Mouse (Mus musculus) small intestine, adult 2 months (tissue): Measurements from ENCODE around the gene Cblb. TPM values are rescaled to one million over a fixed set of nuclear protein-coding genes. Genes with fewer than 3 reads are reported as not detected.
A peak's percentile ranks its signal among the peaks of the same experiment; 100 is the strongest.

ENCODE experiments used
- H3K27ac ChIP-seq: fragments of 200-500 bp; 2 replicates; pipeline ENCODE4 v1.5.1; 2012; ENCODE audit warnings: low read depth, low read length, control low read depth, inconsistent platforms; ENCODE audit not compliant: insufficient read depth
- H3K27me3 ChIP-seq: fragments of 200-500 bp; 2 replicates; pipeline ENCODE4 v1.6.1; 2012; ENCODE audit warnings: mild to moderate bottlenecking, moderate library complexity, low read length, inconsistent platforms; ENCODE audit not compliant: control insufficient read depth, insufficient read depth
- H3K36me3 ChIP-seq: fragments of 200-500 bp; 2 replicates; pipeline ENCODE4 v1.6.1; 2012; ENCODE audit warnings: mild to moderate bottlenecking, low read length, control low read depth, inconsistent platforms; ENCODE audit not compliant: control insufficient read depth, insufficient read depth
- H3K4me1 ChIP-seq: fragments of 200-500 bp; 2 replicates; pipeline ENCODE4 v1.6.1; 2012; ENCODE audit warnings: low read length, inconsistent platforms, mixed read lengths; ENCODE audit not compliant: control insufficient read depth, insufficient read depth, insufficient read length
- H3K4me3 ChIP-seq: fragments of 200-500 bp; 2 replicates; pipeline ENCODE4 v1.5.1; 2012; ENCODE audit warnings: low read depth, mild to moderate bottlenecking, control low read depth, inconsistent platforms, low read length, moderate library complexity
- CTCF ChIP-seq: fragments of 200-500 bp; IDR thresholded peaks from 2 replicates; pipeline ENCODE4 v1.5.1; 2012; ENCODE audit warnings: low read depth, mild to moderate bottlenecking, control low read depth, inconsistent platforms, low read length, moderate library complexity, mixed read lengths; ENCODE audit not compliant: insufficient replicate concordance, insufficient read length; ENCODE audit errors: extremely low read depth
- POLR2A ChIP-seq: fragments of 200-500 bp; IDR thresholded peaks from 2 replicates; pipeline ENCODE4 v1.6.1; 2012; ENCODE audit warnings: low read depth, mild to moderate bottlenecking, control low read depth, inconsistent platforms, low read length, moderate library complexity
- WGBS: fragments of 180-500 bp; shearing (Covaris S2); methylation state at CpG from one replicate; pipeline ENCODE4 v1.1.7; 2018; 5-methylcytosine and 5-hydroxymethylcytosine counted together
- polyA plus RNA-seq: library from polyadenylated mRNA; depleted of rRNA; stranded (reverse); fragments of >200 nt; gene quantifications from 2 replicates; pipeline ENCODE4 v1.2.3, GENCODE M21; 2012

Cblb gene
- polyA plus RNA-seq, 1 experiment: 4.7 TPM

GRCm38 (mm10) chr16:52089354-52089753 is 58.3 kb downstream of the Cblb start:
- Histone ChIP-seq H3K27me3 (no peaks in the 10 kb centered on the region), H3K27ac (no peak overlapping the region), H3K36me3 (no peaks in the 10 kb centered on the region), H3K4me1 (peaks cover 12% of the 10 kb centered on the region; the same call in 1 of the 2 replicates), H3K4me3 (no peak overlapping the region)
- WGBS: 28% methylated on average over 4 of the region's 4 CpGs
- TF ChIP-seq POLR2A (no peak), CTCF (no peak)

DNA sequence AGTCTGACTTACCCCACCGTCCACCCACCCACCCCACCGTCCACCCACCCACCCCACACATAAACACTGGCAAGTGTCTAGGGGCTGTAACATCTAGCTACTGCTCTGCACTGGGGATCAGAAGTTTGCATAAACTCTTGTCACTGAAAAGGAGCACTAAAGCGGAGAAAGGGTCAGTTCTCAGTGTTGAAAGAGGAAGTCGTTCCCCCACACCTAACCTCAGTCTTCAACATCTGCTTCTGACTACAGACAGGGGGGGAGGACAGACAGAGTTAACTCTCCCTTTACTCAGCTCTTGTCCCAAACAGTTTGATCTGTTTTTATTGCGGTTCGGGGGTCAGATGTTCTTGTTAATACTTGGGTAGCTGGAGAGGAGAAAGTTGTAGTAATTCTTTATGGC is 59.9 kb downstream of the Cblb start:
- no peak overlapping the region for H3K4me3 ChIP-seq
- 35% methylated on average over 6 of the region's 6 CpGs for WGBS
- TF ChIP-seq POLR2A (no peak), CTCF (no peak)
- H3K4me1 ChIP-seq: peaks cover 15% of the 10 kb centered on the region; the same call in 1 of the 2 replicates
- no peaks in the 10 kb centered on the region for H3K27me3 ChIP-seq
- H3K36me3 ChIP-seq: no peaks in the 10 kb centered on the region
- no peak overlapping the region for H3K27ac ChIP-seq

DNA sequence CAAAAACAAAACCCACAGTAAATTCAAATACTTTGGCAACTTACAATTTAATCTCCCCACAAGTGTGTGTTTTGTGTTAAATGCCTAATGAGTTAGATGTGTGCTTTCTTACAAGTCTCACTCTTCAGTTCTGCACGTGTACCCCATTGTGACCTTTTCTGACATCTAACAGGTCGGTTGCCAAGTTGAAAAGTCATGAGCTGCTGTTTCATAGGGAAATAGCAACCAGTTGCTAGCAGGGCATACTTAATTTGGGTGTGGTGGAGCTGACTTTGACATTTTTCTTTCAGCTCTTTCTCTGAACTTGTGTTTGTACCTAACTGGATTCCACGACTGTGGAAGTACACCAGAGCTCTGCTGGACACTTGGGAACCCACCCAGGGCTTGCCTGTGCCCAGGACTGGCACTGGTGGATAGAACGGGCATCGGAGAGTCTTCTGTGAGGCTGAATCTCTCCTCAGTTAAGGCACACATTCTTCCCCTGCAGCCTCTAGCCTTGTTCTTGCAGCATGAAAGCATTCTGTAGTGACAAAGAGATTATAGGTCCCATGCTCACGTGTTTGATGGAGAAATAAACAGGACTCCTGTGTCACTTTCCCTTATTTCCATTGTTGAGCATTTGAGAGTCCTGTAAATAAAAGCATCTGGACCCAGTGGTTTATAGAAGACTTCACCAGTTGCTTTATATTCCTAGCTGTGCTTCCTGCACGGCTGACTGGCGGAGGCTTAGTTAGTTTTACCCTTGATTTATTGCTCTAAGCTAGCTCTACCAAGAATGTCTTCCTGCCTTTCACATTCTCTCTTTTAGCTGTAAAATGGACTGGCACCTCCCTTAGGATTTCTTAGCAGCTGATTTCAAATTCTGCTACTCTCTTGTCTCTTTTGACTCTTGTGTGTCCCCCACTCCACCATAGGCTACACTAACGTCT is 62.6 kb downstream of the Cblb start:
- TF ChIP-seq POLR2A (no peak), CTCF (no peak)
- H3K4me1 ChIP-seq: peaks cover 18% of the 10 kb centered on the region; the same call in 1 of the 2 replicates
- H3K27ac ChIP-seq: peak overlapping the region; percentile 47
- H3K27me3 ChIP-seq: no peaks in the 10 kb centered on the region
- H3K4me3 ChIP-seq: no peak overlapping the region
- WGBS: 29% methylated on average over 9 of the region's 9 CpGs
- H3K36me3 ChIP-seq: no peaks in the 10 kb centered on the region

- peaks cover 18% of the 10 kb centered on the region; the same call in 1 of the 2 replicates for H3K4me1 ChIP-seq
- H3K27ac ChIP-seq: peak overlapping the region; percentile 38; the same call in 1 of the 2 replicates
- no peak overlapping the region for H3K4me3 ChIP-seq
- H3K27me3 ChIP-seq: no peaks in the 10 kb centered on the region
- no peak for TF ChIP-seq CTCF
- TF ChIP-seq POLR2A: no peak
- WGBS: 58% methylated on average over 10 of the region's 10 CpGs
- no peaks in the 10 kb centered on the region for H3K36me3 ChIP-seq
Measured at GRCm38 (mm10) chr16:52094735-52095459, 63.9 kb downstream of the Cblb start.

GRCm38 (mm10) chr16:52095643-52096042 is 64.6 kb downstream of the Cblb start:
- no peak overlapping the region for H3K27ac ChIP-seq
- peaks cover 15% of the 10 kb centered on the region; the same call in 1 of the 2 replicates for H3K4me1 ChIP-seq
- H3K36me3 ChIP-seq: no peaks in the 10 kb centered on the region
- no peaks in the 10 kb centered on the region for H3K27me3 ChIP-seq
- H3K4me3 ChIP-seq: no peak overlapping the region
- no peak for TF ChIP-seq CTCF
- no peak for TF ChIP-seq POLR2A
- WGBS: 25% methylated on average over 3 of the region's 3 CpGs

DNA sequence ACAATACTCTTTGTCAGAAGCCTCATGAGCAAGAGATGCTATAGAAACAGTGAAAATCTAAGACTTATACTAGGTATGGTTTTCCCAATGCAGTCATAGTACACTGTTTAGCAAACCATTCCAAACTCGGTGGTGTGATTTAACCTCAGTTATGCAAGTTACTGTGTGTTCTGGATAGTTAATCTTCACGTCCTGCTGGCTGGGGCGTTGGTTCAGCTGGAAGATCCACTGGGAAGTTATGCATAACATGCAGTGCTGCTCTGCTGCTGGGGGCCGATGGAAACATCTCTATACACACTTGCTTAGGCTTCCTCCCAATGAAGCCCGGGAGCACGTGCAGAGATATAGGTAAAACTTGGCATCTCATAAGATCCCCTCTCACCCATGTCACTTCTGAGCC is 69.4 kb downstream of the Cblb start:
- Histone ChIP-seq H3K4me1 (peaks cover 3% of the 10 kb centered on the region; the same call in 1 of the 2 replicates), H3K36me3 (no peaks in the 10 kb centered on the region), H3K27ac (no peak overlapping the region), H3K4me3 (no peak overlapping the region), H3K27me3 (no peaks in the 10 kb centered on the region)
- 86% methylated on average over 6 of the region's 6 CpGs for WGBS
- TF ChIP-seq POLR2A (no peak), CTCF (no peak)

DNA sequence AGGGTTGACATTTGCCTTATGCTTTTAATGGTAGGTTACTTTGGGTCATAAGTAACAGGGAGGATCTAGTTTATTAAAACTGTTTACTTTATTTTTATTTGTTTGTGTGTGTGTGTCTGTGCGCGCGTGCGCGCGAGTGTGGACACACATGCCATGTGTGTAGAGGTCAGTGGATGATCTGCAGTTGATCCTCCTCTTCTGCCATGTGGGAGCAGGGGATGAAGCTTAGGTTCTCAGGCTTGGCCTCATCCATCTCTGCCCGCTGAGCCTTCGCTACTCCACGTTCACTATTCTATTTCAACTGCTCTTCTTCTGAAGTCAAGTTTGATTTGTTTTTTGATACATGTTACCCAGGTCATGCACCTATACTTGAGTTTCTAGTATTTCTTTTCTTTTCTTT is 73.6 kb downstream of the Cblb start:
- Histone ChIP-seq H3K4me3 (no peak overlapping the region), H3K27me3 (no peaks in the 10 kb centered on the region), H3K36me3 (no peaks in the 10 kb centered on the region), H3K27ac (no peak overlapping the region), H3K4me1 (no peaks in the 10 kb centered on the region)
- TF ChIP-seq POLR2A: no peak
- no peak for TF ChIP-seq CTCF
- 95% methylated on average over 9 of the region's 9 CpGs for WGBS
